Mouse (Mus musculus): ENCODE measurements around the gene Uvrag. TPM values are rescaled to one million over a fixed set of nuclear protein-coding genes. Genes with fewer than 3 reads are reported as not detected.
A peak's percentile ranks its signal among the peaks of the same experiment; 100 is the strongest.

Uvrag gene
- polyA plus RNA-seq, 1 experiment from 2014 or later: 15.7 TPM

DNA sequence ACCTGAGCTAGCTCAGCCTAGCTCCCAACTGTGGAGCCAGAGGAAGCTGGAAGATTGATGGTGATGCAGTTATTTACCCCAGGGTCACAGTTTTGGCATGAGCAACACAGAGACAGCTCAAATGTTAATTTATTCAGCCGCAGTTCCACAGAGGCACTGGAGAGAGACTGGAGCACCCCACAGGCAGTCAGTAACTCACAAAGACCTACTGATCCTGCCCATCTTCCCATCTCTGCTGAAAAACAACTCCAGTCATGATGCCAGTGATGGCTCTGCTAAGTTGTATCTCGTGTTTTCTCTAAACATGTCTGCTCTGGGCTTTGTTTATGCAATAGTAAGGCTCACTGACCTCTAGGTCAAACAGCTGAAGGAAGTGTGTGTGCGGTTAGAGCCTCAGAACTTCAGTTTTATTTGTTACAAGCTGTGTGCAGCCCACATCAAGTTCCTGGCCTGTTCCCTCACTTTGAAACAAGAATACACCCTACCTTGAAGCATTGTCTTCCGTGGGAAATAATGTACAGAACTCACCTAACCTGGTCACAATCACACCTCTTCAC is 34.1 kb downstream of the Uvrag start:
- Histone ChIP-seq H3K4me1 (peaks cover 16% of the 10 kb centered on the region), H3K27ac (no peak overlapping the region), H3K4me2 (replicated peaks) (no peak overlapping the region), H3K9ac (no peak overlapping the region), H3K36me3 (no peaks in the 10 kb centered on the region), H3K27me3 (no peaks in the 10 kb centered on the region), H3K4me3 (no peak overlapping the region), H3K9me3 (no peaks in the 10 kb centered on the region)
- WGBS: 40% methylated on average over 4 of the region's 4 CpGs
- ATAC-seq (ENCODE audit: low FRiP score, low read depth): no peak

DNA sequence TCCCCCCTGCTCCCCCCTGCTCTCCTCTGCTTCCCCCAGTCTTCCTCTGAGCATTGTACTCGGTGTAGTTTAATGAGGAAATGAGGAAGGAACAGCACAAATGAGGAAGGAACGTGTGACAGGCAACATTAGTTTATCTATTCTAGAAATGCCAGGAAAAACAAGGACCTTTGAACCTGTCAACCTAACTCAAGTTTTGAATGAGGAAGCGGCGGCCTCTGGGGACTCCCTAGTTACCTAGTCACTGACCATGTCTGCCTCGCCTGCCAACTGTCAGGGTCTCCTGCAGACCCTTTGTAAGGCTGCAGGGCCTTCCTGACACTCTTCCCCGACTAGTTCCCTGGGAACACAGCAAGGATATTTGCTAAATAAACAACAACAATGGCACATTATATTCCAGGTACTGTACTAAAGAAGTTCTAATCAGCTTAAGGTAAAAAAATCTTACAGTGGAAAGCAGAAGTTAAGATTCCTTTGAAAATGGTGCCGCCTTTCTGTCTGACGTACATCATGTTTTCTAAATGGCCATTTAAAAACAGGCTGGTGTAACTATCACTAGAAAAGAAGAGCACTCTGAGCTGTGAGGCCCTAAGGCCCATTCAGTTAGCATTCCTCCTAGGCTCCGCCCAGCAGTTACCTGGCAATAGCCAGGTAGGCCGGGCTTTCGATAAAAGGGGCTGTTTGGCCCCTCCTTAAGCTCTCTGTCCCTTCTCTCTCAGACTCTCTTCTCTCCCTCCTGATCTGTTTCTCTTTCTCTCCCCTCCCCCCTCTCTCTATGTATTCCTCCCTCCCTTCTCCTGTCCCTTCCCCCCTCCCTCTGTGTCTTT is 39.0 kb downstream of the Uvrag start:
- Histone ChIP-seq H3K4me2 (replicated peaks) (peak overlapping the region; percentile 21; the same call in 1 of the 2 replicates), H3K36me3 (peaks cover 16% of the 10 kb centered on the region), H3K27me3 (no peaks in the 10 kb centered on the region), H3K4me1 (peaks cover 32% of the 10 kb centered on the region), H3K27ac (peak overlapping the region; percentile 12; the same call in 1 of the 2 replicates), H3K9ac (no peak overlapping the region), H3K9me3 (no peaks in the 10 kb centered on the region), H3K4me3 (no peak overlapping the region)
- WGBS: 38% methylated on average over 11 of the region's 11 CpGs
- no peak for ATAC-seq (ENCODE audit: low FRiP score, low read depth)

DNA sequence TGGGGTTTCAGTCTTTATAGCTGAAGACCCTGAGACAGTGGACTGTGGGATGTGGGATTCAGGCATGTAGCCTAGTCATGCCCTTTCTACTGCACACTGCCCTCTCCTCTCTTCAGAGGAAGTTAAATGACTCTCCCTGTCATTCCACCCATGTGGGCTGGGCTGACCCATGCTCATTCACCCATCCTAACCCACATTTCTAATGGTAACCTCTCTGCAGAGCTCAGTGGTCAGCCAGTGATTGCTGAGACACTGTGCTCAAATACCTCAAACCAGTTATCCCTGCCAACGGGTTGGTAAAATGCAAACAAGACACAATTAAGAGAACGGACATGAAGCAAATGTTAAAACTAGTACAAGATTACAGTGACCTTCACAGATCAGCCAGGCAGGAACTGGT is 39.9 kb downstream of the Uvrag start:
- Histone ChIP-seq H3K27ac (no peak overlapping the region), H3K27me3 (no peaks in the 10 kb centered on the region), H3K4me2 (replicated peaks) (no peak overlapping the region), H3K4me3 (no peak overlapping the region), H3K9ac (no peak overlapping the region), H3K4me1 (peaks cover 32% of the 10 kb centered on the region), H3K36me3 (peaks cover 20% of the 10 kb centered on the region), H3K9me3 (no peaks in the 10 kb centered on the region)
- WGBS: 70% methylated on average over 2 of the region's 2 CpGs
- no peak for ATAC-seq (ENCODE audit: low FRiP score, low read depth)

GRCm38 (mm10) chr7:99100573-99100972 is 40.4 kb downstream of the Uvrag start:
- Histone ChIP-seq H3K9ac (no peak overlapping the region), H3K27ac (no peak overlapping the region), H3K9me3 (no peaks in the 10 kb centered on the region), H3K4me3 (no peak overlapping the region), H3K36me3 (peaks cover 20% of the 10 kb centered on the region), H3K4me1 (peaks cover 32% of the 10 kb centered on the region), H3K27me3 (no peaks in the 10 kb centered on the region), H3K4me2 (replicated peaks) (no peak overlapping the region)
- 78% methylated on average over 8 of the region's 8 CpGs for WGBS
- ATAC-seq (ENCODE audit: low FRiP score, low read depth): no peak

DNA sequence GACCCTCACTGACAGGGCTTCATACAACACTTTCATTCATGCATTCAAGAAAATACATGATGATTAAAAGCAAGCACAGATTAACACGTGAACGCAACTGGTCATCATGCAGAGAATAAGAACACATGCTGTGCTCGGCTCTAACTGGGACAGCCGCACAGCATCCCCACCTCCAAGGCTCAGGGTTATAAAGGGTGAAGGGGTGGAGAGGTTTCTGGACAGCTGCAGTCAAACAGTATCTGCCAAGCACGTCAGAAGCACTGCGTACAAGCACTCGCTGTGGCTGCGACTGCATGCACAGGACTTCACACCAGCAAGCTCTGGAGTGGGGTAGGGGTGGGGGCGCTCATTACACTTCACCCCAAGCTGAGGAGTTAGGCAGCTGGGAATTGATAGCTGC is 40.9 kb downstream of the Uvrag start:
- Histone ChIP-seq H3K4me1 (peaks cover 32% of the 10 kb centered on the region), H3K9ac (no peak overlapping the region), H3K4me2 (replicated peaks) (no peak overlapping the region), H3K9me3 (no peaks in the 10 kb centered on the region), H3K4me3 (no peak overlapping the region), H3K36me3 (peaks cover 22% of the 10 kb centered on the region), H3K27ac (no peak overlapping the region), H3K27me3 (no peaks in the 10 kb centered on the region)
- 68% methylated on average over 9 of the region's 9 CpGs for WGBS
- no peak for ATAC-seq (ENCODE audit: low FRiP score, low read depth)

GRCm38 (mm10) chr7:99097781-99098180 is 43.2 kb downstream of the Uvrag start:
- 82% methylated on average over 7 of the region's 7 CpGs for WGBS

DNA sequence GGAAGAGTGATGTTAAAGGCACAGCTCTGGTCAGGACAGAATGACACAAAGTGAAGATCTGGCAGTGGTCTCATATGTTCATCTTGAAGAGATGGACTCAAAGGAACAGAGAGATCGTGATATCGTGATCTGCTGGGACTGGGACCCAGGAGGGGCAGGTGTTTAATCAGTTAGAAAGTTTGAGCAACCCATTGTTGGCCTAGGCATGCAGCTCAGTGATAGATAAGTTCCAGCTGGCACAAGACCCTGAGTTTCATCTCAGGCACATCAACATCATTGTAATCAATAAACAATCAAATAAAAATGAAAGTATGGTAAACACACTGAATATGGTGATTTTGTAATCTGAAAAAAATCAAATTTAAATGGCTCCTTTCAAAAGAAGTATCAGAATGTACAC is 43.8 kb downstream of the Uvrag start:
- no peak overlapping the region for H3K27ac ChIP-seq
- no peak overlapping the region for H3K4me3 ChIP-seq
- ATAC-seq (ENCODE audit: low FRiP score, low read depth): no peak
- WGBS: 88% methylated on average over 2 of the region's 2 CpGs
- H3K9ac ChIP-seq: no peak overlapping the region
- no peaks in the 10 kb centered on the region for H3K27me3 ChIP-seq
- H3K36me3 ChIP-seq: peaks cover 29% of the 10 kb centered on the region
- H3K9me3 ChIP-seq: no peaks in the 10 kb centered on the region
- H3K4me2 ChIP-seq (replicated peaks): no peak overlapping the region
- peaks cover 19% of the 10 kb centered on the region for H3K4me1 ChIP-seq

More at GRCm38 (mm10) chr7:99097781-99098180, 43.2 kb downstream of the Uvrag start:
- H3K4me3 ChIP-seq: no peak overlapping the region
- ATAC-seq (ENCODE audit: low FRiP score, low read depth): no peak
- peaks cover 29% of the 10 kb centered on the region for H3K36me3 ChIP-seq
- no peak overlapping the region for H3K27ac ChIP-seq
- H3K27me3 ChIP-seq: no peaks in the 10 kb centered on the region
- H3K9ac ChIP-seq: no peak overlapping the region
- no peaks in the 10 kb centered on the region for H3K9me3 ChIP-seq
- no peak overlapping the region for H3K4me2 ChIP-seq (replicated peaks)
- peaks cover 26% of the 10 kb centered on the region for H3K4me1 ChIP-seq

DNA sequence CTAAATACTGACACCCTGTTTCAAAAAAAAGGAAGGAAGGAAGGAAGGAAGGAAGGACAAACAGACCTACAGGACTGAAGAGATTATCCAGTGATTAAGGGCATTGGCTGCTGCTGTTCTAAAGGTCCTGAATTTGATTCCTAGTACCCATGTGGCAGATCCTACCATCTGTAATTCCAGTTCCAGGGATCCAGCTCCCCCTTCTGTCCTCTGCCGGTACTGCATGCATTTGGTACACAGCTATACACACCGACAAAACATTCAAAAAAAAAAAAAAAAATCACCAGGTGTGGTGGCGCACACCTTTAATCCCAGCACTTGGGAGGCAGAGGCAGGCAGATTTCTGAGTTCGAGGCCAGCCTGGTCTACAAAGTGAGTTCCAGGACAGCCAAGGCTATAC is 45.8 kb downstream of the Uvrag start:
- Histone ChIP-seq H3K9ac (no peak overlapping the region), H3K4me1 (0 out of 2 replicates have a peak, but pooled peaks cover 2% of the 10 kb centered on the region), H3K27me3 (no peaks in the 10 kb centered on the region), H3K4me2 (replicated peaks) (no peak overlapping the region), H3K27ac (no peak overlapping the region), H3K9me3 (no peaks in the 10 kb centered on the region), H3K36me3 (peaks cover 29% of the 10 kb centered on the region), H3K4me3 (no peak overlapping the region)
- WGBS: 69% methylated on average over 4 of the region's 4 CpGs
- ATAC-seq (ENCODE audit: low FRiP score, low read depth): no peak

GRCm38 (mm10) chr7:99094336-99094735 is 46.6 kb downstream of the Uvrag start:
- Histone ChIP-seq H3K9me3 (no peaks in the 10 kb centered on the region), H3K4me3 (no peak overlapping the region), H3K4me2 (replicated peaks) (no peak overlapping the region), H3K4me1 (no peaks in the 10 kb centered on the region), H3K36me3 (peaks cover 29% of the 10 kb centered on the region), H3K27ac (no peak overlapping the region), H3K27me3 (no peaks in the 10 kb centered on the region), H3K9ac (no peak overlapping the region)
- 90% methylated on average over 3 of the region's 3 CpGs for WGBS
- ATAC-seq (ENCODE audit: low FRiP score, low read depth): no peak

DNA sequence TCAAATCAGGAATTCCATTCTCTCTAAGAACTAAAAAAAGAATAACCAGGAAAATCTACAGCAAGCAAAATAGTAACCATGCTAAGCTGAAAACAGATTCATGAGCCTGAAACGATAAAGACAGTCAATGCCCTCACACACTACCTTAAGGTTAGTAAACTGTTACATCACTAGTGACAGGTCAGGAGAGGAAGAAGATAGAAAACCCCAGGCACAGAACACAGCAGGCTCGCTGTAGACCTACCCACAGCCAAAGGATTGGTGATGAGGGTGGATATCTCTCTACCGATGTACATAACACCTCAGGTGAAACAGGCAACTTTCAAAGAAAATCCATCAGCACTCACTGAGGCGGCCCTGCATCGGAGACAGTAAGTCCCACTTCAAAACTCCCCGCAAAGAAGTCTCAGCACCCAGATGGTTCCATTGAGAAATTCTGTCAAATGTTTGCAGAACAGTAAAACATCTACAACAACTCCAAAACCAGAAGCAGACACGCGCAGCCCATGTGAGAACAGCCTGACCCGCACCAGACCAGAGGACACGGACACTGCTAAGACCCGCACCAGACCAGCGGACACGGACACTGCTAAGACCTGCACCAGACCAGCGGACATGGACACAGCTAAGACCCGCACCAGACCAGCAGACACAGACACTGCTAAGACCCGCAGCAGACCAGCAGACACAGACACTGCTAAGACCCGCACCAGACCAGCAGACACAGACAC is 48.9 kb downstream of the Uvrag start:
- H3K4me3 ChIP-seq: no peak overlapping the region
- H3K36me3 ChIP-seq: peaks cover 17% of the 10 kb centered on the region
- H3K9me3 ChIP-seq: no peaks in the 10 kb centered on the region
- WGBS: 79% methylated on average over 17 of the region's 17 CpGs
- no peak overlapping the region for H3K4me2 ChIP-seq (replicated peaks)
- H3K27ac ChIP-seq: no peak overlapping the region
- no peak overlapping the region for H3K9ac ChIP-seq
- no peaks in the 10 kb centered on the region for H3K4me1 ChIP-seq
- ATAC-seq (ENCODE audit: low FRiP score, low read depth): no peak
- H3K27me3 ChIP-seq: no peaks in the 10 kb centered on the region

GRCm38 (mm10) chr7:99089716-99090115 is 51.2 kb downstream of the Uvrag start:
- Histone ChIP-seq H3K4me2 (replicated peaks) (no peak overlapping the region), H3K9ac (no peak overlapping the region), H3K36me3 (peaks cover 14% of the 10 kb centered on the region), H3K27ac (no peak overlapping the region), H3K4me3 (no peak overlapping the region), H3K9me3 (no peaks in the 10 kb centered on the region), H3K27me3 (no peaks in the 10 kb centered on the region), H3K4me1 (no peaks in the 10 kb centered on the region)
- ATAC-seq (ENCODE audit: low FRiP score, low read depth): no peak
- 68% methylated on average over 4 of the region's 4 CpGs for WGBS

- Histone ChIP-seq H3K9ac (no peak overlapping the region), H3K36me3 (peaks cover 9% of the 10 kb centered on the region), H3K9me3 (no peaks in the 10 kb centered on the region), H3K4me1 (no peaks in the 10 kb centered on the region), H3K4me3 (no peak overlapping the region), H3K4me2 (replicated peaks) (no peak overlapping the region), H3K27me3 (no peaks in the 10 kb centered on the region), H3K27ac (no peak overlapping the region)
- 87% methylated on average over 10 of the region's 10 CpGs for WGBS
- no peak for ATAC-seq (ENCODE audit: low FRiP score, low read depth)
These were observed 52.2 kb downstream of the Uvrag start for GRCm38 (mm10) chr7:99088576-99089346.
